Mouse (Mus musculus) intestine, embryonic 16.5 days (tissue): Measurements from ENCODE around the gene Capzb. TPM values are rescaled to one million over a fixed set of nuclear protein-coding genes. Genes with fewer than 3 reads are reported as not detected.

Source experiments
- ATAC-seq: fragments of 200-750 bp; cut with Nextera tagmentation; 2 replicates; pipeline ENCODE4 v1.8.0; 2017; ENCODE audit warnings: moderate TSS enrichment, moderate library complexity
- H3K27ac ChIP-seq: fragments of 300-500 bp; sonication (generic); 2 replicates; pipeline ENCODE4 v1.5.1; 2014; ENCODE audit warnings: mild to moderate bottlenecking, low read length
- H3K27me3 ChIP-seq: fragments of 300-500 bp; sonication (generic); replicated peaks from 2 replicates; pipeline ENCODE4 v1.6.1; 2014; ENCODE audit warnings: low read length, control low read depth, mixed read lengths; ENCODE audit not compliant: control insufficient read depth, insufficient read depth
- H3K36me3 ChIP-seq: fragments of 300-500 bp; sonication (generic); 2 replicates; pipeline ENCODE4 v1.6.1; 2014; ENCODE audit warnings: low read length, control low read depth; ENCODE audit not compliant: control insufficient read depth, insufficient read depth
- H3K4me1 ChIP-seq: fragments of 300-500 bp; sonication (generic); 2 replicates; pipeline ENCODE4 v1.6.1; 2014; ENCODE audit warnings: low read length, control low read depth, mixed read lengths; ENCODE audit not compliant: control insufficient read depth, insufficient read depth
- H3K4me2 ChIP-seq: fragments of 300-500 bp; sonication (generic); 2 replicates; pipeline ENCODE4 v1.6.1; 2014; ENCODE audit warnings: low read depth, low read length, control low read depth
- H3K4me3 ChIP-seq: fragments of 300-500 bp; sonication (generic); 2 replicates; pipeline ENCODE4 v1.5.1; 2014; ENCODE audit warnings: mild to moderate bottlenecking, low read length
- H3K9ac ChIP-seq: fragments of 300-500 bp; sonication (generic); 2 replicates; pipeline ENCODE4 v1.6.1; 2014; ENCODE audit warnings: low read depth, low read length
- H3K9me3 ChIP-seq: fragments of 300-500 bp; sonication (generic); 2 replicates; pipeline ENCODE4 v1.6.1; 2016; ENCODE audit warnings: low read length, control low read depth; ENCODE audit not compliant: control insufficient read depth
- WGBS: fragments of 180-500 bp; shearing (Covaris S2); extraction: QIAGEN DNeasy Blood & Tissue Kit; methylation state at CpG from one replicate; pipeline ENCODE4 v1.1.7; 2014; 5-methylcytosine and 5-hydroxymethylcytosine counted together
- polyA plus RNA-seq: library from polyadenylated mRNA; unstranded; fragments of >200 nt; fragmentation: Nextera tagmentation; extraction: Ambion mirVana; gene quantifications from 2 replicates; pipeline ENCODE4 v1.2.1, GENCODE M21; 2015

Gene Capzb
- polyA plus RNA-seq, 1 experiment from 2014 or later, result 454 TPM

DNA sequence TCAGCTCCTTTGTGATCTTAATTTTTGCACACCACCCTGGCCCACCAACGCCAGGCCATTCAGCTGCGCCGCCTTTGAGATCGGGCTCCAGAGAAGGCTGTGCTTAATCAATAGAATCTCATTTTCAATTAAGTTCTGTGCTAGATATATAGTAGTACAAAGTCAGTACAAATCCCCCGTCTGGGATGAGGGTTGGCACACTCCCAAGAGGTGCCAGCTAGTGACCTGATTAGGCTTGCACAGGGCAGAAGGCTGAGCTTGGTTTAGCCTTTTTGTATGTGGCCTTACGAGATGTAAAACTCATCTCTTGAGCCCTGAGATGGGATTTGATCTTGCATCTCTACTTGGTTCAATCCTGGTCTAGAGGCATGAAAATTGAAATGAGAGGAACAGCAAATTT is 70.3 kb downstream of the Capzb start:
- H3K4me3 ChIP-seq, result no peak overlapping the region
- no peaks in the 10 kb centered on the region for H3K9me3 ChIP-seq
- ATAC-seq, result no peak
- no peak overlapping the region for H3K9ac ChIP-seq
- H3K4me2 ChIP-seq, result no peak overlapping the region
- H3K27ac ChIP-seq, result no peak overlapping the region
- H3K36me3 ChIP-seq, result peaks cover 10% of the 10 kb centered on the region
- H3K27me3 ChIP-seq, result no peaks in the 10 kb centered on the region
- 92% methylated on average over 6 of the region's 6 CpGs for WGBS
- H3K4me1 ChIP-seq, result peaks cover 8% of the 10 kb centered on the region

DNA sequence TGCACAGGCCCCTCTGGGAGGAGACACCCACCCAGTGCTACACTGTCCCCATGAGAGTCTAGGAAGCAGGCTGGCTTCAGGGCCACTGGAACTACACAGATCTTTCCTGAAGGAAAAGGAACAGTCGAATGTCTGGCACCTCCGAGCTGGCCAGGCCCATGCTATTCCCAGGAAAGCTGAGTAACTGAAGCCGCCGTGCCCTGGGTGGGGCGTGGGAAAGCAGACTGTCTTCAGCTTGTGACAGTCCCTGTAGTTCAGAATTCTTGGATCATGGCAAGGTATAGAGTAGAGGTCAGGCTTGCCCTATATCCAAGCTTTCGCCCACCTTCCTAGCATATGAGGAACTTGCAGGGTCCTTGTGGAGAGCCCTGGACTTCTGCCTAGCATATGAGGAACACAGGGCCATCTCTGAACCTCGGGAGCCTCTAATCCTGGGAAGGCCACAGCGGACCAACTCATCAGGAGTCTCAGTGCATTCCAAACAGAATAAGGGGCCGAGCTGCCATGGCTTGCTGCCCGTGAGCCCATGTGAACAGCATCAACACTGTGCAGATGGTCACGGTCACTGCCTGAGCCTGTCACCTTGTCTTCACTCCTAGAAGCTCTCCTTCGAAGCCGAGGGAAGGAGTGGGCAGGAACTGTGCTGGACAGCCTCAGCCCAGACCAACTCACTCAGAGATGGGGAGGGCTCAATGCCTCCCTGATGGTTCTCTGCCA is 73.2 kb downstream of the Capzb start:
- no peak overlapping the region for H3K4me2 ChIP-seq
- 89% methylated on average over 13 of the region's 13 CpGs for WGBS
- H3K36me3 ChIP-seq, result peaks cover 6% of the 10 kb centered on the region; the same call in 1 of the 2 replicates
- H3K27me3 ChIP-seq, result no peaks in the 10 kb centered on the region
- no peaks in the 10 kb centered on the region for H3K9me3 ChIP-seq
- H3K4me3 ChIP-seq, result no peak overlapping the region
- no peak for ATAC-seq
- H3K4me1 ChIP-seq, result no peaks in the 10 kb centered on the region
- H3K27ac ChIP-seq, result no peak overlapping the region
- no peak overlapping the region for H3K9ac ChIP-seq

GRCm38 (mm10) chr4:139266500-139266865 is 73.8 kb downstream of the Capzb start:
- 81% methylated on average over 7 of the region's 7 CpGs for WGBS
- Histone ChIP-seq H3K36me3 (peaks cover 6% of the 10 kb centered on the region; the same call in 1 of the 2 replicates), H3K4me2 (no peak overlapping the region), H3K9ac (no peak overlapping the region), H3K4me1 (peaks cover 3% of the 10 kb centered on the region; the same call in 1 of the 2 replicates), H3K4me3 (no peak overlapping the region), H3K27ac (no peak overlapping the region), H3K9me3 (no peaks in the 10 kb centered on the region), H3K27me3 (no peaks in the 10 kb centered on the region)
- no peak for ATAC-seq

DNA sequence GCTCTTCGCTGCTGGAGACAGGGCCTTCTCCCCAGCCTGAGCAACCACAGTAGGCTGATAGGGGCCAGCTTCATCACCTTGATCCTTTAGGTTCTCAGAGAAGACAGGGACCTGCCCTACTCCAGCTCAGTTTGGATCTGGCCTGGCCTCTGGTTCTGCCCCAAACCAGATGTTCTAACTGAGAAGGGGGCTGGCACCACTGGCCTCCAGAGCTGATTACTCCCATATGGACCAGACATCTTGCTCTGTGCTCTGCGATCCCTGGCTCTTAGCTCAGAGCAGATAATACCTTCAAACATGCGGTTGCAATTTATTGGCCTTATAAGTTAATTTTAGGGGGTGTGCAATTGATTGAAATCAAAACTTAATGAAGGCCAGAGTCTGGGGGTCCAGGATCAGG is 74.6 kb downstream of the Capzb start:
- Histone ChIP-seq H3K4me1 (peaks cover 3% of the 10 kb centered on the region; the same call in 1 of the 2 replicates), H3K9me3 (no peaks in the 10 kb centered on the region), H3K4me2 (no peak overlapping the region), H3K36me3 (peaks cover 5% of the 10 kb centered on the region), H3K9ac (no peak overlapping the region), H3K4me3 (no peak overlapping the region), H3K27ac (no peak overlapping the region), H3K27me3 (no peaks in the 10 kb centered on the region)
- ATAC-seq, result no peak
- WGBS, result 88% methylated on average over 3 of the region's 3 CpGs

DNA sequence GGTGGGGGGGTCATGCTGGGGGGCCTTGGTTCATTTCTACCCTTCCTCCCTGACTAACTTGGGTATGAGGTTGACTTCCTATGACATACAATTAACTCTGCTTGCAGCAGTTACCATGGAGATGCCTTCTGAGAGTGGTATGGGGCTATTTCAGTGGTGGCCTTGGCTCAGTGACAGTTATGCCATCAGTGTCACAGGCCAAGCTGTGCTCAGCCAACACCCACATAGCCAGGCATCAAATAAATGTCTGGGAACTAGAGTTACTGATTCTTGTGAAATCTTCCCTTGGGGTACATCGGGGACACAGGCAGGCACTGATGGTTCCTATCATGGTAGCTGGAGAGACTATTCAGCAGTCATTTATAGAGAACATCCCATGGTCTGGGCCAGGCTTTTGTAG is 75.5 kb downstream of the Capzb start:
- ATAC-seq, result no peak
- no peaks in the 10 kb centered on the region for H3K9me3 ChIP-seq
- H3K27ac ChIP-seq, result no peak overlapping the region
- H3K36me3 ChIP-seq, result peaks cover 3% of the 10 kb centered on the region
- no peak overlapping the region for H3K4me3 ChIP-seq
- H3K27me3 ChIP-seq, result no peaks in the 10 kb centered on the region
- WGBS, result 95% methylated on average over 1 of the region's 1 CpGs
- H3K9ac ChIP-seq, result no peak overlapping the region
- peaks cover 3% of the 10 kb centered on the region; the same call in 1 of the 2 replicates for H3K4me1 ChIP-seq
- no peak overlapping the region for H3K4me2 ChIP-seq

DNA sequence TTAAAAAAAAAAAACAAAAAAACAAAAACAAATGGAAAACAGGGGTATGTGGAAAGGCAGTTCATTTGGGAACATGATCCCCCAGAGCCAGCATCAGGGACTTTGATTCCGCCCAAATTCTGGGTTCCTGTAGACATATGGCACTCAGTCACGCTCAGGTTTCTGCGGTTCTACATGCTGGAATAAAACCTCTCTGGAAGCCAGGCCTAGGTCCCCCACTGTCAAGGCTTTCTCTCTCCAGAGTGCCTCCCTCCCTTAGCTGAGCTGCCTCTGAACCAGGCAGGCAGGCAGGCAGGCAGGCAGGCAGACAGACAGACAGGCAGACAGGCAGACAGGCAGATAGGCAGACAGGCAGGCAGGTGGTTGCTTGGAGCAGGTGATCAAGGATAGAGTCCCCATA is 77.5 kb downstream of the Capzb start:
- ATAC-seq, result no peak
- no peak overlapping the region for H3K9ac ChIP-seq
- H3K36me3 ChIP-seq, result no peaks in the 10 kb centered on the region; the same call in 1 of the 2 replicates
- peaks cover 3% of the 10 kb centered on the region; the same call in 1 of the 2 replicates for H3K4me1 ChIP-seq
- no peak overlapping the region for H3K27ac ChIP-seq
- H3K4me3 ChIP-seq, result no peak overlapping the region
- no peak overlapping the region for H3K4me2 ChIP-seq
- H3K27me3 ChIP-seq, result no peaks in the 10 kb centered on the region
- 90% methylated on average over 3 of the region's 3 CpGs for WGBS
- H3K9me3 ChIP-seq, result no peaks in the 10 kb centered on the region

- 77% methylated on average over 9 of the region's 9 CpGs for WGBS
- Histone ChIP-seq H3K27me3 (no peaks in the 10 kb centered on the region), H3K4me3 (no peak overlapping the region), H3K27ac (no peak overlapping the region), H3K9me3 (no peaks in the 10 kb centered on the region), H3K9ac (no peak overlapping the region), H3K36me3 (no peaks in the 10 kb centered on the region; the same call in 1 of the 2 replicates), H3K4me2 (no peak overlapping the region), H3K4me1 (peaks cover 3% of the 10 kb centered on the region; the same call in 1 of the 2 replicates)
- ATAC-seq, result no peak
Measured at GRCm38 (mm10) chr4:139271562-139271961, 78.9 kb downstream of the Capzb start.

GRCm38 (mm10) chr4:139272951-139273680 is 80.4 kb downstream of the Capzb start:
- Histone ChIP-seq H3K4me2 (no peak overlapping the region), H3K36me3 (no peaks in the 10 kb centered on the region; the same call in 1 of the 2 replicates), H3K27me3 (no peaks in the 10 kb centered on the region), H3K4me3 (no peak overlapping the region), H3K9ac (no peak overlapping the region), H3K9me3 (no peaks in the 10 kb centered on the region), H3K27ac (no peak overlapping the region), H3K4me1 (peaks cover 3% of the 10 kb centered on the region; the same call in 1 of the 2 replicates)
- no peak for ATAC-seq
- 89% methylated on average over 10 of the region's 10 CpGs for WGBS

GRCm38 (mm10) chr4:139274573-139274972 is 81.9 kb downstream of the Capzb start:
- Histone ChIP-seq H3K9me3 (no peaks in the 10 kb centered on the region), H3K27ac (no peak overlapping the region), H3K4me1 (peaks cover 3% of the 10 kb centered on the region; the same call in 1 of the 2 replicates), H3K36me3 (no peaks in the 10 kb centered on the region; the same call in 1 of the 2 replicates), H3K27me3 (no peaks in the 10 kb centered on the region), H3K9ac (no peak overlapping the region), H3K4me3 (no peak overlapping the region), H3K4me2 (no peak overlapping the region)
- WGBS, result 88% methylated on average over 7 of the region's 7 CpGs
- no peak for ATAC-seq
